Comparison of ENCODE assay signal across 10 mouse cellular contexts in the genomic region with DNA sequence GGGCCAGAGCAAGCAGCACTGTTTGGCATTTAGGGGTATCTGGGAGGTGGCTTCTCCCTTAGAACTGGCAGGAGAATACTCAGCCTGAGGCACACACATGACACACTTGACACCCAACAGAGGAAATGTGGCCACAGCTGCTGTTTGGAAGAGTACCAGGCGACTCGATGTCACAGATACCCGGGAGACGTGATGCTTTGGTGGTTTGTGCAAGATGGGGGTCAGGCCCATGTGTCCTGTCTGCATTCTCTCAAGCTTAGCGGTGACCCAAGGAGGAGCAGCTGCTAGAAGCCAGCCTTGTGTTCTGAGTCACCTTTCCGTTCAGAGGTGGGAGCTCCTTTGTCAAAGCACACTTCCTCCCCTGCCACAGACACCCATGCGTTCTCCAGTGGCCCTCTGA. TPM values are rescaled to one million over a fixed set of nuclear protein-coding genes. Genes with fewer than 3 reads are reported as not detected.
A peak's percentile ranks its signal among the peaks of the same experiment; 100 is the strongest.
DNase-seq lines count a peak whose midpoint lies in the region; ATAC-seq and TF ChIP-seq lines count a peak whose summit lies in the region.
"Had no signal": no experiment of that assay in that cellular context is flagged by ENCODE, and none has a peak within 500 bp of the region (broad histone marks: within the 10 kb centered on the region; RNA-seq: fewer than 3 reads in every experiment).

No protein-coding gene starts in this region.

- ATAC-seq in lung, embryonic 15.5 days (ENCODE audit: borderline replicate concordance, extremely low read depth, low FRiP score, low TSS enrichment): 0 out of 2 replicates have a peak, but pooled peaks have one; percentile 4
- peak; percentile 72 to 77 for ATAC-seq in hematopoietic stem cell, adult 5-6 weeks (replicated peaks in 1 of 2; ENCODE audit: insufficient read depth in 1 of 2, low FRiP score in 2 of 2, low TSS enrichment in 1 of 2, low read depth in 1 of 2, poor library complexity in 2 of 2, severe bottlenecking in 2 of 2)
- ATAC-seq in liver, embryonic 11.5 days (replicated peaks; ENCODE audit: low FRiP score): no peak

- peaks cover 68% of the 10 kb centered on the region for H3K4me1 ChIP-seq in lung, embryonic 15.5 days
- H3K4me1 ChIP-seq in lung, adult 2 months (ENCODE audit: control insufficient read depth, insufficient read depth, low read length): peaks cover 49% of the 10 kb centered on the region
- peaks cover 25% of the 10 kb centered on the region for H3K4me1 ChIP-seq in liver, embryonic 11.5 days (replicated peaks; ENCODE audit: control insufficient read depth, insufficient read depth, low read length)

- H3K36me3 ChIP-seq in lung, embryonic 15.5 days: no peaks in the 10 kb centered on the region
- 0 out of 2 replicates have a peak, but pooled peaks cover 3% of the 10 kb centered on the region for H3K36me3 ChIP-seq in liver, embryonic 11.5 days (ENCODE audit: control insufficient read depth, insufficient read depth, low read length)

- H3K9me3 ChIP-seq in lung, embryonic 15.5 days: no peaks in the 10 kb centered on the region
- H3K9me3 ChIP-seq in liver, embryonic 11.5 days (ENCODE audit: control insufficient read depth, low read length): no peaks in the 10 kb centered on the region

- peak; percentile 57 to 62 for DNase-seq in cerebellum, postnatal 10 days
- no peak for DNase-seq in cerebellum, adult 9-10 months
- no peak for DNase-seq in lung, adult 2 months
- DNase-seq in thymus, postnatal 10 days (ENCODE audit: low spot score in 2 of 2): peak; percentile 46 to 47
- DNase-seq in frontal cortex, adult 2 months (ENCODE audit: extremely low spot score in 1 of 2, low spot score in 1 of 2): no peak
- no peak for DNase-seq in liver, embryonic 11.5 days (ENCODE audit: low spot score)
- DNase-seq: cerebellum, adult 8-10 months had no signal

- no peak overlapping the region for H3K4me3 ChIP-seq in lung, embryonic 15.5 days
- no peak overlapping the region for H3K4me3 ChIP-seq in lung, adult 2 months (replicated peaks; ENCODE audit: extremely low read depth, low read depth, low read length)
- no peak overlapping the region for H3K4me3 ChIP-seq in liver, embryonic 11.5 days (ENCODE audit: low read depth, low read length)

- no peak for TF ChIP-seq POLR2A in lung, adult 2 months (IDR thresholded peaks at IDR 0.05; ENCODE audit: borderline replicate concordance, extremely low read depth, low read depth, low read length)

- no peak overlapping the region for H3K9ac ChIP-seq in lung, embryonic 15.5 days
- no peak overlapping the region for H3K9ac ChIP-seq in liver, embryonic 11.5 days (ENCODE audit: low read depth, low read length)
- H3K9ac ChIP-seq: liver, embryonic 14.5 days had no signal

- no peak overlapping the region for H3K27ac ChIP-seq in lung, embryonic 15.5 days
- no peak overlapping the region for H3K27ac ChIP-seq in liver, embryonic 11.5 days (ENCODE audit: low read depth, low read length)
- H3K27ac ChIP-seq: liver, embryonic 14.5 days had no signal

- no peaks in the 10 kb centered on the region for H3K27me3 ChIP-seq in lung, embryonic 15.5 days
- no peaks in the 10 kb centered on the region for H3K27me3 ChIP-seq in liver, embryonic 11.5 days (replicated peaks; ENCODE audit: control insufficient read depth, insufficient read depth, low read length)

- 51% methylated on average over 7 of the region's 7 CpGs for WGBS in lung, embryonic 15.5 days
- 22% methylated on average over 7 of the region's 7 CpGs for WGBS in lung, adult 2 months
- WGBS in liver, embryonic 11.5 days: 65% methylated on average over 7 of the region's 7 CpGs

- TF ChIP-seq CTCF in lung, adult 2 months (IDR thresholded peaks at IDR 0.05; ENCODE audit: insufficient read depth, low read length): no peak

- H3K4me2 ChIP-seq in lung, embryonic 15.5 days: no peak overlapping the region
- no peak overlapping the region for H3K4me2 ChIP-seq in liver, embryonic 11.5 days

RNA-seq across cellular contexts. Expression of a gene that starts 12.4 kb away (rescaled TPM):
- 12.7 and 14.2 TPM in 2 replicates for polyA plus RNA-seq in lung, embryonic 15.5 days (2015; fragmentation: Nextera tagmentation; extraction: Ambion mirVana)
- 40.9 and 41.5 TPM in 2 replicates for polyA plus RNA-seq in lung, adult 2 months (2012; rRNA removed)
- 41.8 and 63.7 TPM in 2 replicates for total RNA-seq in hematopoietic stem cell, adult 5-6 weeks (2017)
- polyA plus RNA-seq in frontal cortex, adult 2 months (2012; rRNA removed): 1.5 and 1.7 TPM in 2 replicates
- 10.2 and 12.9 TPM in 2 replicates for polyA plus RNA-seq in liver, embryonic 11.5 days (2014; fragmentation: Nextera tagmentation; extraction: Ambion mirVana)

Comparison
In these comparisons a context has a peak if more than half of its experiments do, and no peak if none do; other contexts are left out.
1. DNase-seq: peak in cerebellum, postnatal 10 days (2 of 2) and thymus, postnatal 10 days (2 of 2); none in cerebellum, adult 9-10 months (single experiment), lung, adult 2 months (single experiment), frontal cortex, adult 2 months (0 of 2) and liver, embryonic 11.5 days (single experiment).